Mouse (Mus musculus) forebrain, embryonic 16.5 days (tissue): Measurements from ENCODE around the gene Pakap. TPM values are rescaled to one million over a fixed set of nuclear protein-coding genes. Genes with fewer than 3 reads are reported as not detected.

Source experiments
- ATAC-seq: fragments of 200-750 bp; cut with Nextera tagmentation; 2 replicates; pipeline ENCODE4 v1.8.0; 2017; ENCODE audit warnings: mild to moderate bottlenecking, moderate library complexity
- H3K27ac ChIP-seq: fragments of 300-500 bp; sonication (generic); 2 replicates; pipeline ENCODE4 v1.5.1; 2014; ENCODE audit warnings: low read length, control low read depth
- H3K27me3 ChIP-seq: fragments of 300-500 bp; sonication (generic); replicated peaks from 2 replicates; pipeline ENCODE4 v1.6.1; 2014; ENCODE audit warnings: low read length; ENCODE audit not compliant: control insufficient read depth, insufficient read depth
- H3K36me3 ChIP-seq: fragments of 300-500 bp; sonication (generic); 2 replicates; pipeline ENCODE4 v1.6.1; 2014; ENCODE audit not compliant: control insufficient read depth, insufficient read depth
- H3K4me1 ChIP-seq: fragments of 300-500 bp; sonication (generic); replicated peaks from 2 replicates; pipeline ENCODE4 v1.6.1; 2014; ENCODE audit warnings: low read length; ENCODE audit not compliant: control insufficient read depth, insufficient read depth
- H3K4me2 ChIP-seq: fragments of 300-500 bp; sonication (generic); 2 replicates; pipeline ENCODE4 v1.6.1; 2014; ENCODE audit warnings: mild to moderate bottlenecking, low read length, control low read depth
- H3K4me3 ChIP-seq: fragments of 300-500 bp; sonication (generic); replicated peaks from 2 replicates; pipeline ENCODE4 v1.5.1; 2014; ENCODE audit warnings: mild to moderate bottlenecking, low read length, control low read depth
- H3K9ac ChIP-seq: fragments of 300-500 bp; sonication (generic); replicated peaks from 2 replicates; pipeline ENCODE4 v1.6.1; 2014; ENCODE audit warnings: low read depth, low read length, control low read depth
- H3K9me3 ChIP-seq: fragments of 300-500 bp; sonication (generic); 2 replicates; pipeline ENCODE4 v1.6.1; 2016; ENCODE audit warnings: low read length; ENCODE audit not compliant: control insufficient read depth
- WGBS: fragments of 180-500 bp; shearing (Covaris S2); extraction: QIAGEN DNeasy Blood & Tissue Kit; methylation state at CpG from one replicate; pipeline ENCODE4 v1.1.7; 2014; 5-methylcytosine and 5-hydroxymethylcytosine counted together
- polyA plus RNA-seq: library from polyadenylated mRNA; unstranded; fragments of >200 nt; fragmentation: Nextera tagmentation; extraction: Ambion mirVana; gene quantifications from 2 replicates; pipeline ENCODE4 v1.2.1, GENCODE M21; 2015

Pakap gene
- polyA plus RNA-seq, 1 experiment from 2014 or later: 6.4 TPM

GRCm38 (mm10) chr4:57812075-57812474 lies 244.1 kb downstream of the Pakap start:
- no peak overlapping the region for H3K27ac ChIP-seq
- no peak for ATAC-seq
- no peaks in the 10 kb centered on the region for H3K4me1 ChIP-seq
- H3K4me2 ChIP-seq: no peak overlapping the region
- H3K9me3 ChIP-seq: no peaks in the 10 kb centered on the region
- no peaks in the 10 kb centered on the region for H3K36me3 ChIP-seq
- H3K27me3 ChIP-seq: no peaks in the 10 kb centered on the region
- WGBS: 63% methylated on average over 1 of the region's 1 CpGs
- H3K9ac ChIP-seq: no peak overlapping the region
- no peak overlapping the region for H3K4me3 ChIP-seq

GRCm38 (mm10) chr4:57812916-57813575 lies 245.1 kb downstream of the Pakap start:
- H3K9ac ChIP-seq: no peak overlapping the region

GRCm38 (mm10) chr4:57813576-57813945 lies 245.6 kb downstream of the Pakap start:
- Histone ChIP-seq H3K27me3 (no peaks in the 10 kb centered on the region), H3K9ac (no peak overlapping the region), H3K4me1 (no peaks in the 10 kb centered on the region), H3K4me3 (no peak overlapping the region), H3K9me3 (no peaks in the 10 kb centered on the region), H3K36me3 (no peaks in the 10 kb centered on the region), H3K4me2 (no peak overlapping the region), H3K27ac (no peak overlapping the region)
- ATAC-seq: no peak
- 88% methylated on average over 4 of the region's 4 CpGs for WGBS

More at GRCm38 (mm10) chr4:57812916-57813575, 245.1 kb downstream of the Pakap start:
- no peaks in the 10 kb centered on the region for H3K9me3 ChIP-seq
- WGBS: 51% methylated on average over 7 of the region's 7 CpGs
- H3K4me2 ChIP-seq: no peak overlapping the region
- no peaks in the 10 kb centered on the region for H3K27me3 ChIP-seq
- H3K27ac ChIP-seq: no peak overlapping the region
- ATAC-seq: no peak
- H3K4me3 ChIP-seq: no peak overlapping the region
- no peaks in the 10 kb centered on the region for H3K4me1 ChIP-seq
- H3K36me3 ChIP-seq: no peaks in the 10 kb centered on the region

GRCm38 (mm10) chr4:57815355-57815754 lies 247.4 kb downstream of the Pakap start:
- Histone ChIP-seq H3K27me3 (no peaks in the 10 kb centered on the region), H3K36me3 (no peaks in the 10 kb centered on the region), H3K9ac (no peak overlapping the region), H3K4me1 (no peaks in the 10 kb centered on the region), H3K4me2 (no peak overlapping the region), H3K27ac (no peak overlapping the region), H3K9me3 (no peaks in the 10 kb centered on the region), H3K4me3 (no peak overlapping the region)
- no peak for ATAC-seq
- 90% methylated on average over 2 of the region's 2 CpGs for WGBS

GRCm38 (mm10) chr4:57816146-57816545 lies 248.2 kb downstream of the Pakap start:
- H3K9me3 ChIP-seq: no peaks in the 10 kb centered on the region
- H3K36me3 ChIP-seq: no peaks in the 10 kb centered on the region
- H3K27me3 ChIP-seq: no peaks in the 10 kb centered on the region
- ATAC-seq: no peak
- H3K4me2 ChIP-seq: no peak overlapping the region
- WGBS: 93% methylated on average over 8 of the region's 8 CpGs
- no peak overlapping the region for H3K27ac ChIP-seq
- no peak overlapping the region for H3K4me3 ChIP-seq
- no peak overlapping the region for H3K9ac ChIP-seq
- H3K4me1 ChIP-seq: no peaks in the 10 kb centered on the region

- Histone ChIP-seq H3K27ac (no peak overlapping the region), H3K36me3 (no peaks in the 10 kb centered on the region), H3K9me3 (no peaks in the 10 kb centered on the region), H3K4me3 (no peak overlapping the region), H3K4me1 (peaks cover 14% of the 10 kb centered on the region), H3K27me3 (no peaks in the 10 kb centered on the region), H3K4me2 (no peak overlapping the region), H3K9ac (no peak overlapping the region)
- 92% methylated on average over 24 of the region's 24 CpGs for WGBS
- no peak for ATAC-seq
Observed at GRCm38 (mm10) chr4:57820839-57821374, 252.9 kb downstream of the Pakap start.

- WGBS: 2% methylated on average over 11 of the region's 11 CpGs
- peak; percentile 83 for ATAC-seq
- Histone ChIP-seq H3K9me3 (no peaks in the 10 kb centered on the region), H3K4me2 (peak overlapping the region; percentile 42), H3K27me3 (no peaks in the 10 kb centered on the region), H3K36me3 (no peaks in the 10 kb centered on the region), H3K9ac (peak overlapping the region; percentile 47), H3K4me1 (peaks cover 14% of the 10 kb centered on the region), H3K4me3 (peak overlapping the region; percentile 22), H3K27ac (peak overlapping the region; percentile 33; the same call in 1 of the 2 replicates)
Observed at GRCm38 (mm10) chr4:57821556-57822356, 253.8 kb downstream of the Pakap start.

- Histone ChIP-seq H3K36me3 (no peaks in the 10 kb centered on the region), H3K27me3 (no peaks in the 10 kb centered on the region), H3K9ac (no peak overlapping the region), H3K4me2 (no peak overlapping the region), H3K4me1 (peaks cover 14% of the 10 kb centered on the region), H3K27ac (no peak overlapping the region), H3K4me3 (no peak overlapping the region), H3K9me3 (no peaks in the 10 kb centered on the region)
- 77% methylated on average over 5 of the region's 5 CpGs for WGBS
- ATAC-seq: no peak
Observed at GRCm38 (mm10) chr4:57822641-57823040, 254.7 kb downstream of the Pakap start.

- no peak for ATAC-seq
Observed at GRCm38 (mm10) chr4:57824626-57825240, 256.8 kb downstream of the Pakap start.

More at GRCm38 (mm10) chr4:57824626-57825240, 256.8 kb downstream of the Pakap start:
- H3K9ac ChIP-seq: no peak overlapping the region
- H3K9me3 ChIP-seq: no peaks in the 10 kb centered on the region
- no peak overlapping the region for H3K27ac ChIP-seq
- WGBS: 6% methylated on average over 8 of the region's 8 CpGs
- H3K36me3 ChIP-seq: no peaks in the 10 kb centered on the region
- H3K27me3 ChIP-seq: no peaks in the 10 kb centered on the region
- H3K4me3 ChIP-seq: no peak overlapping the region
- peaks cover 14% of the 10 kb centered on the region for H3K4me1 ChIP-seq
- H3K4me2 ChIP-seq: no peak overlapping the region
